Mouse (Mus musculus) megakaryocyte-erythroid progenitor cell, adult 5-6 weeks (primary cell): Measurements from ENCODE around the gene Serpinb6e. TPM values are rescaled to one million over a fixed set of nuclear protein-coding genes. Genes with fewer than 3 reads are reported as not detected.

Experiments used
- ATAC-seq: replicated peaks from 2 replicates; pipeline ENCODE4 v1.8.0; 2016; ENCODE audit warnings: mild to moderate bottlenecking, inconsistent platforms; ENCODE audit not compliant: severe bottlenecking, poor library complexity, low FRiP score, low TSS enrichment
- total RNA-seq, 2 experiments: library from RNA; stranded (forward) in 1 of 2; stranded (reverse) in 1 of 2; fragments of 200-1000, 215-1000 nt in 1 of 2; fragments of >200 nt in 1 of 2; fragmentation: Nextera tagmentation in 1 of 2; gene quantifications; 2 replicates each; pipeline ENCODE4 v1.2.3; 2014 to 2017

The Serpinb6e gene
- total RNA-seq (2014; fragmentation: Nextera tagmentation) (not detected in 2 replicates), total RNA-seq (2017) (not detected in 2 replicates)

- ATAC-seq = no peak
Measured at GRCm38 (mm10) chr13:33843308-33843707, at the start of gene Serpinb6e. Gene Serpinb6e (minus strand): TSS chr13:33843408.

GRCm38 (mm10) chr13:33830751-33831150 lies 12.5 kb downstream of the Serpinb6e start:
- no peak for ATAC-seq

- no peak for ATAC-seq
Measured at GRCm38 (mm10) chr13:33823421-33823820, 19.8 kb downstream of the Serpinb6e start.

DNA sequence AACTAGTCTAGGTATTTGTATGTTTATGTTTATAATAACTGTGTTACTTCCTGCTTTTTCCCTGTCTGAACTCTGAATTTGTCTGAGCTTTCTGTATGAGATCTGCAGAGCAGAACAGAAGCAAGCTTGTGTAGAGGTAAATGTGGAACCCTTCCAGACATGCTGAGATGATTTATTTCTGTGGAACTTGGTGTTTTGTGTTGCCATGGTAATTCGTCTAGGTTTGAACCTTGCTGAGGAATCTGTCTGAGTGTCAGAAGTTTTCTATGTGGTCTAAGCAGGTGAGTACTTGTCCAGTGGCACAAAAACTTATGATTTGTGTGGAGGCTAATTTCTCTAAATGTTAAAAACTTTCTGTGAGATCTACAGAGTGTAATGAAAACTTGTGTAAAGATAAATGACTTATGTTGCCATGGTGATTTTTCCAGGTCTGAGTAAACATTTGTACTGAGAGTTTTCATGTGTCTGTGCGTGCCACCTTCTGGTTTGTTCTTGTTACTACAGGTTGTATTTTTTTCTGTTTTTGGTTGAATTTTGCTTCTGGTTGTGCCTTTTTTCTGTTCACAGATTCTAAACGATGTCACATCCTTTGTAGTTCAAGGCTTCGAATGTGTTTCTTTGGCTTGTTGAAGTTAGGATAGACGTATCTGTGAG lies 21.6 kb downstream of the Serpinb6e start:
- ATAC-seq = no peak

Other genes starting within 250 kb of the Serpinb6e start
- gene Serpinb6d, start 182.0 kb downstream of the Serpinb6e start, total RNA-seq (2014; fragmentation: Nextera tagmentation) = not detected in 2 replicates
- not detected in 2 replicates for gene Serpinb6d, start 182.0 kb downstream of the Serpinb6e start, total RNA-seq (2017)
- gene Serpinb6c, start 62.3 kb upstream of the Serpinb6e start, total RNA-seq (2014; fragmentation: Nextera tagmentation) = not detected in 2 replicates
- gene Serpinb6c, start 62.3 kb upstream of the Serpinb6e start, total RNA-seq (2017) = not detected in 2 replicates
- gene Nqo2, start 121.3 kb upstream of the Serpinb6e start, total RNA-seq (2014; fragmentation: Nextera tagmentation) = 15.8 and 26.2 TPM in 2 replicates
- 30.6 and 31.5 TPM in 2 replicates for gene Nqo2, start 121.3 kb upstream of the Serpinb6e start, total RNA-seq (2017)
- 18.8 and 24.6 TPM in 2 replicates for gene Ripk1, start 159.0 kb upstream of the Serpinb6e start, total RNA-seq (2014; fragmentation: Nextera tagmentation)
- gene Ripk1, start 159.0 kb upstream of the Serpinb6e start, total RNA-seq (2017) = 36.3 and 36.9 TPM in 2 replicates
- 9.4 and 14.2 TPM in 2 replicates for gene Serpinb6a, start 159.4 kb upstream of the Serpinb6e start, total RNA-seq (2014; fragmentation: Nextera tagmentation)
- 8.6 and 12.5 TPM in 2 replicates for gene Serpinb6a, start 159.4 kb upstream of the Serpinb6e start, total RNA-seq (2017)
- gene Bphl, start 194.2 kb upstream of the Serpinb6e start, total RNA-seq (2014; fragmentation: Nextera tagmentation) = 15.3 and 33.4 TPM in 2 replicates
- 16.5 and 27.3 TPM in 2 replicates for gene Bphl, start 194.2 kb upstream of the Serpinb6e start, total RNA-seq (2017)
- gene Tubb2a, start 234.6 kb upstream of the Serpinb6e start, total RNA-seq (2014; fragmentation: Nextera tagmentation) = 18.2 and 19.1 TPM in 2 replicates
- gene Tubb2a, start 234.6 kb upstream of the Serpinb6e start, total RNA-seq (2017) = 19.0 and 21.9 TPM in 2 replicates